Mouse (Mus musculus): ENCODE measurements around the gene A630001G21Rik. TPM values are rescaled to one million over a fixed set of nuclear protein-coding genes. Genes with fewer than 3 reads are reported as not detected.

The A630001G21Rik gene
- polyA plus RNA-seq, 1 experiment from 2014 or later = 1.3 TPM

GRCm38 (mm10) chr1:85763386-85763785 is 15.1 kb downstream of the A630001G21Rik start:
- H3K27ac ChIP-seq (ENCODE audit: low read depth, low read length) = no peak overlapping the region
- no peak for DNase-seq (ENCODE audit: low spot score)
- 87% methylated on average over 6 of the region's 6 CpGs for WGBS
- no peak for ATAC-seq (replicated peaks; ENCODE audit: low FRiP score)
- H3K4me3 ChIP-seq (ENCODE audit: low read depth, low read length) = no peak overlapping the region
- H3K36me3 ChIP-seq (ENCODE audit: control insufficient read depth, insufficient read depth, low read length) = no peaks in the 10 kb centered on the region
- H3K4me2 ChIP-seq (ENCODE audit: low read depth, low read length, severe bottlenecking) = no peak overlapping the region
- no peaks in the 10 kb centered on the region for H3K9me3 ChIP-seq (ENCODE audit: control insufficient read depth, low read length)
- no peak overlapping the region for H3K9ac ChIP-seq (ENCODE audit: low read length)
- no peaks in the 10 kb centered on the region for H3K27me3 ChIP-seq (ENCODE audit: control insufficient read depth, insufficient read depth, low read length)
- no peaks in the 10 kb centered on the region for H3K4me1 ChIP-seq (replicated peaks; ENCODE audit: control insufficient read depth, insufficient read depth, low read length)

GRCm38 (mm10) chr1:85761665-85762064 is 16.8 kb downstream of the A630001G21Rik start:
- no peak overlapping the region for H3K9ac ChIP-seq (ENCODE audit: low read length)
- H3K27me3 ChIP-seq (ENCODE audit: control insufficient read depth, insufficient read depth, low read length) = no peaks in the 10 kb centered on the region
- H3K4me3 ChIP-seq (ENCODE audit: low read depth, low read length) = no peak overlapping the region
- H3K36me3 ChIP-seq (ENCODE audit: control insufficient read depth, insufficient read depth, low read length) = no peaks in the 10 kb centered on the region
- H3K9me3 ChIP-seq (ENCODE audit: control insufficient read depth, low read length) = no peaks in the 10 kb centered on the region
- no peak overlapping the region for H3K4me2 ChIP-seq (ENCODE audit: low read depth, low read length, severe bottlenecking)
- no peak overlapping the region for H3K27ac ChIP-seq (ENCODE audit: low read depth, low read length)
- DNase-seq (ENCODE audit: low spot score) (no peak), ATAC-seq (replicated peaks; ENCODE audit: low FRiP score) (no peak)
- H3K4me1 ChIP-seq (replicated peaks; ENCODE audit: control insufficient read depth, insufficient read depth, low read length) = no peaks in the 10 kb centered on the region
- 91% methylated on average over 4 of the region's 4 CpGs for WGBS

GRCm38 (mm10) chr1:85758969-85759293 is 19.5 kb downstream of the A630001G21Rik start:
- Histone ChIP-seq H3K4me1 (replicated peaks; ENCODE audit: control insufficient read depth, insufficient read depth, low read length) (no peaks in the 10 kb centered on the region), H3K36me3 (ENCODE audit: control insufficient read depth, insufficient read depth, low read length) (no peaks in the 10 kb centered on the region), H3K9ac (ENCODE audit: low read length) (no peak overlapping the region), H3K4me3 (ENCODE audit: low read depth, low read length) (no peak overlapping the region), H3K27me3 (ENCODE audit: control insufficient read depth, insufficient read depth, low read length) (no peaks in the 10 kb centered on the region), H3K4me2 (ENCODE audit: low read depth, low read length, severe bottlenecking) (no peak overlapping the region; the same call in 1 of the 2 replicates), H3K27ac (ENCODE audit: low read depth, low read length) (no peak overlapping the region), H3K9me3 (ENCODE audit: control insufficient read depth, low read length) (no peaks in the 10 kb centered on the region)
- DNase-seq (ENCODE audit: low spot score) (no peak), ATAC-seq (replicated peaks; ENCODE audit: low FRiP score) (0 out of 2 replicates have a peak, but pooled peaks have one; percentile 4)
- 10% methylated on average over 1 of the region's 1 CpGs for WGBS

GRCm38 (mm10) chr1:85758231-85758968 is 20.0 kb downstream of the A630001G21Rik start:
- DNase-seq (ENCODE audit: low spot score) = no peak
- 22% methylated on average over 14 of the region's 14 CpGs for WGBS

GRCm38 (mm10) chr1:85757531-85758230 is 20.8 kb downstream of the A630001G21Rik start:
- Histone ChIP-seq H3K9ac (ENCODE audit: low read length) (no peak overlapping the region), H3K4me2 (ENCODE audit: low read depth, low read length, severe bottlenecking) (no peak overlapping the region), H3K27ac (ENCODE audit: low read depth, low read length) (no peak overlapping the region), H3K4me1 (replicated peaks; ENCODE audit: control insufficient read depth, insufficient read depth, low read length) (no peaks in the 10 kb centered on the region), H3K36me3 (ENCODE audit: control insufficient read depth, insufficient read depth, low read length) (no peaks in the 10 kb centered on the region), H3K9me3 (ENCODE audit: control insufficient read depth, low read length) (no peaks in the 10 kb centered on the region), H3K27me3 (ENCODE audit: control insufficient read depth, insufficient read depth, low read length) (no peaks in the 10 kb centered on the region), H3K4me3 (ENCODE audit: low read depth, low read length) (no peak overlapping the region)
- DNase-seq (ENCODE audit: low spot score) (no peak), ATAC-seq (replicated peaks; ENCODE audit: low FRiP score) (no peak)
- WGBS = 91% methylated on average over 6 of the region's 6 CpGs

More at GRCm38 (mm10) chr1:85758231-85758968, 20.0 kb downstream of the A630001G21Rik start:
- Histone ChIP-seq H3K27me3 (ENCODE audit: control insufficient read depth, insufficient read depth, low read length) (no peaks in the 10 kb centered on the region), H3K4me3 (ENCODE audit: low read depth, low read length) (no peak overlapping the region), H3K4me2 (ENCODE audit: low read depth, low read length, severe bottlenecking) (no peak overlapping the region; the same call in 1 of the 2 replicates), H3K36me3 (ENCODE audit: control insufficient read depth, insufficient read depth, low read length) (no peaks in the 10 kb centered on the region), H3K4me1 (replicated peaks; ENCODE audit: control insufficient read depth, insufficient read depth, low read length) (no peaks in the 10 kb centered on the region), H3K27ac (ENCODE audit: low read depth, low read length) (no peak overlapping the region), H3K9me3 (ENCODE audit: control insufficient read depth, low read length) (no peaks in the 10 kb centered on the region), H3K9ac (ENCODE audit: low read length) (0 out of 2 replicates have a peak overlapping the region, but pooled peaks have one; percentile 14)
- ATAC-seq (replicated peaks; ENCODE audit: low FRiP score) = 0 out of 2 replicates have a peak, but pooled peaks have one; percentile 44

GRCm38 (mm10) chr1:85751932-85752680 is 26.3 kb downstream of the A630001G21Rik start:
- H3K27ac ChIP-seq (ENCODE audit: low read depth, low read length) = no peak overlapping the region
- no peak overlapping the region for H3K4me2 ChIP-seq (ENCODE audit: low read depth, low read length, severe bottlenecking)
- H3K36me3 ChIP-seq (ENCODE audit: control insufficient read depth, insufficient read depth, low read length) = no peaks in the 10 kb centered on the region
- no peaks in the 10 kb centered on the region for H3K4me1 ChIP-seq (replicated peaks; ENCODE audit: control insufficient read depth, insufficient read depth, low read length)
- WGBS = 85% methylated on average over 11 of the region's 11 CpGs
- H3K27me3 ChIP-seq (ENCODE audit: control insufficient read depth, insufficient read depth, low read length) = no peaks in the 10 kb centered on the region
- no peak overlapping the region for H3K4me3 ChIP-seq (ENCODE audit: low read depth, low read length)
- H3K9me3 ChIP-seq (ENCODE audit: control insufficient read depth, low read length) = no peaks in the 10 kb centered on the region
- H3K9ac ChIP-seq (ENCODE audit: low read length) = no peak overlapping the region
- DNase-seq (ENCODE audit: low spot score) (no peak), ATAC-seq (replicated peaks; ENCODE audit: low FRiP score) (no peak)

- Histone ChIP-seq H3K9me3 (ENCODE audit: control insufficient read depth, low read length) (no peaks in the 10 kb centered on the region; the same call in 1 of the 2 replicates), H3K4me1 (replicated peaks; ENCODE audit: control insufficient read depth, insufficient read depth, low read length) (no peaks in the 10 kb centered on the region), H3K4me3 (ENCODE audit: low read depth, low read length) (no peak overlapping the region), H3K4me2 (ENCODE audit: low read depth, low read length, severe bottlenecking) (no peak overlapping the region), H3K27ac (ENCODE audit: low read depth, low read length) (no peak overlapping the region), H3K9ac (ENCODE audit: low read length) (no peak overlapping the region), H3K27me3 (ENCODE audit: control insufficient read depth, insufficient read depth, low read length) (no peaks in the 10 kb centered on the region), H3K36me3 (ENCODE audit: control insufficient read depth, insufficient read depth, low read length) (no peaks in the 10 kb centered on the region)
- ATAC-seq (replicated peaks; ENCODE audit: low FRiP score) (peak; percentile 62), DNase-seq (ENCODE audit: low spot score) (no peak)
- WGBS = 58% methylated on average over 6 of the region's 6 CpGs
Observed at GRCm38 (mm10) chr1:85751494-85751893, 26.9 kb downstream of the A630001G21Rik start.

- ATAC-seq (replicated peaks; ENCODE audit: low FRiP score) (no peak), DNase-seq (ENCODE audit: low spot score) (no peak)
- no peaks in the 10 kb centered on the region for H3K27me3 ChIP-seq (ENCODE audit: control insufficient read depth, insufficient read depth, low read length)
- 91% methylated on average over 4 of the region's 4 CpGs for WGBS
- H3K4me1 ChIP-seq (replicated peaks; ENCODE audit: control insufficient read depth, insufficient read depth, low read length) = no peaks in the 10 kb centered on the region
- H3K4me2 ChIP-seq (ENCODE audit: low read depth, low read length, severe bottlenecking) = no peak overlapping the region
- no peak overlapping the region for H3K4me3 ChIP-seq (ENCODE audit: low read depth, low read length)
- no peak overlapping the region for H3K9ac ChIP-seq (ENCODE audit: low read length)
- no peak overlapping the region for H3K27ac ChIP-seq (ENCODE audit: low read depth, low read length)
- no peaks in the 10 kb centered on the region; the same call in 1 of the 2 replicates for H3K9me3 ChIP-seq (ENCODE audit: control insufficient read depth, low read length)
- H3K36me3 ChIP-seq (ENCODE audit: control insufficient read depth, insufficient read depth, low read length) = no peaks in the 10 kb centered on the region
Observed at GRCm38 (mm10) chr1:85750650-85751049, 27.8 kb downstream of the A630001G21Rik start.
